Mouse (Mus musculus): ENCODE results near the gene 4430402I18Rik.

- TF ChIP-seq EP300 (IDR thresholded peaks at IDR 0.05) (no peak), CTCF (IDR thresholded peaks at IDR 0.05) (no peak)
These were observed 32.7 kb downstream of the 4430402I18Rik start for GRCm38 (mm10) chr19:28934897-28935296.
